ENCODE assay signal across 9 mouse cellular contexts in genomic region chr2:74663291-74663925, GRCm38 (mm10). TPM values are rescaled to one million over a fixed set of nuclear protein-coding genes. Genes with fewer than 3 reads are reported as not detected.
DNase-seq lines count a peak whose midpoint lies in the region; ATAC-seq and TF ChIP-seq lines count a peak whose summit lies in the region.
"Had no signal": no experiment of that assay in that cellular context is flagged by ENCODE, and none has a peak within 500 bp of the region (broad histone marks: within the 10 kb centered on the region; RNA-seq: fewer than 3 reads in every experiment).

No protein-coding gene starts in this region.

- no peak overlapping the region for H3K4me2 ChIP-seq in forebrain, embryonic 12.5 days
- no peak overlapping the region for H3K4me2 ChIP-seq in forebrain, embryonic 15.5 days (replicated peaks)
- peak overlapping the region; percentile 74 for H3K4me2 ChIP-seq in limb, embryonic 13.5 days (replicated peaks)
- H3K4me2 ChIP-seq: midbrain, embryonic 12.5 days had no signal

- H3K4me1 ChIP-seq in forebrain, embryonic 10.5 days = peaks cover 16% of the 10 kb centered on the region
- H3K4me1 ChIP-seq in forebrain, embryonic 12.5 days = peaks cover 11% of the 10 kb centered on the region
- H3K4me1 ChIP-seq in testis, adult 2 months (ENCODE audit: control insufficient read depth, insufficient read depth, low read length) = peaks cover 11% of the 10 kb centered on the region
- H3K4me1 ChIP-seq in forebrain, embryonic 15.5 days = peaks cover 11% of the 10 kb centered on the region
- H3K4me1 ChIP-seq in limb, embryonic 13.5 days = peaks cover 16% of the 10 kb centered on the region

- no peak overlapping the region for H3K4me3 ChIP-seq in forebrain, embryonic 10.5 days
- no peak overlapping the region for H3K4me3 ChIP-seq in forebrain, embryonic 12.5 days (replicated peaks)
- H3K4me3 ChIP-seq in testis, adult 2 months (ENCODE audit: control insufficient read depth, low read depth, low read length) = no peak overlapping the region
- H3K4me3 ChIP-seq in forebrain, embryonic 15.5 days = no peak overlapping the region
- H3K4me3 ChIP-seq in limb, embryonic 13.5 days = peak overlapping the region; percentile 36
- H3K4me3 ChIP-seq: midbrain, embryonic 12.5 days had no signal

- H3K27ac ChIP-seq in forebrain, embryonic 10.5 days = no peak overlapping the region
- no peak overlapping the region for H3K27ac ChIP-seq in forebrain, embryonic 12.5 days
- H3K27ac ChIP-seq in testis, adult 2 months (ENCODE audit: control insufficient read depth, insufficient read depth, low read depth, low read length) = no peak overlapping the region
- no peak overlapping the region for H3K27ac ChIP-seq in forebrain, embryonic 15.5 days (replicated peaks)
- peak overlapping the region; percentile 85 for H3K27ac ChIP-seq in limb, embryonic 13.5 days
- H3K27ac ChIP-seq: midbrain, embryonic 12.5 days had no signal

- peaks cover 100% of the 10 kb centered on the region for H3K27me3 ChIP-seq in forebrain, embryonic 10.5 days (ENCODE audit: poor library complexity, severe bottlenecking)
- H3K27me3 ChIP-seq in forebrain, embryonic 12.5 days = peaks cover 98% of the 10 kb centered on the region
- H3K27me3 ChIP-seq in testis, adult 2 months (ENCODE audit: control insufficient read depth, insufficient read depth, low read length) = peaks cover 20% of the 10 kb centered on the region
- peaks cover 88% of the 10 kb centered on the region for H3K27me3 ChIP-seq in forebrain, embryonic 15.5 days
- peaks cover 57% of the 10 kb centered on the region for H3K27me3 ChIP-seq in limb, embryonic 13.5 days

- no peak overlapping the region for H3K9ac ChIP-seq in forebrain, embryonic 12.5 days
- H3K9ac ChIP-seq in forebrain, embryonic 15.5 days (replicated peaks) = no peak overlapping the region
- peak overlapping the region; percentile 64 for H3K9ac ChIP-seq in limb, embryonic 13.5 days
- H3K9ac ChIP-seq: midbrain, embryonic 12.5 days had no signal

- peak; percentile 46; the same call in 1 of the 2 replicates for TF ChIP-seq CTCF in testis, adult 2 months (IDR thresholded peaks at IDR 0.05; ENCODE audit: control insufficient read depth, insufficient read depth, insufficient replicate concordance, low read depth, low read length)

- 5% methylated on average over 18 of the region's 18 CpGs for WGBS in forebrain, embryonic 10.5 days
- 4% methylated on average over 18 of the region's 18 CpGs for WGBS in forebrain, embryonic 12.5 days
- WGBS in forebrain, embryonic 15.5 days = 4% methylated on average over 18 of the region's 18 CpGs
- 2% methylated on average over 18 of the region's 18 CpGs for WGBS in limb, embryonic 13.5 days

- no peaks in the 10 kb centered on the region for H3K9me3 ChIP-seq in forebrain, embryonic 10.5 days
- no peaks in the 10 kb centered on the region for H3K9me3 ChIP-seq in forebrain, embryonic 12.5 days
- H3K9me3 ChIP-seq in forebrain, embryonic 15.5 days = no peaks in the 10 kb centered on the region
- no peaks in the 10 kb centered on the region for H3K9me3 ChIP-seq in limb, embryonic 13.5 days
- H3K9me3 ChIP-seq: midbrain, embryonic 12.5 days had no signal

- TF ChIP-seq POLR2A in testis, adult 2 months (IDR thresholded peaks at IDR 0.05; ENCODE audit: control insufficient read depth, low read depth, low read length) = no peak

- ATAC-seq in forebrain, embryonic 12.5 days (ENCODE audit: low FRiP score) = no peak
- peak; percentile 70; the same call in 1 of the 2 replicates for ATAC-seq in forebrain, embryonic 15.5 days (replicated peaks)
- no peak for ATAC-seq in limb, embryonic 13.5 days (ENCODE audit: low FRiP score, low read depth)
- ATAC-seq in activated CD4-positive, CD25-positive, alpha-beta regulatory T cell, adult 4 months = no peak

- peak; percentile 74 for DNase-seq in forebrain, embryonic 10.5 days (ENCODE audit: extremely low spot score, low spot score)
- no peak for DNase-seq in testis, postnatal 14 days (ENCODE audit: low spot score)
- peak; percentile 53 for DNase-seq in retina, postnatal 7 days (ENCODE audit: low read depth, low spot score)

- H3K36me3 ChIP-seq in forebrain, embryonic 10.5 days (replicated peaks) = no peaks in the 10 kb centered on the region
- H3K36me3 ChIP-seq in forebrain, embryonic 12.5 days (replicated peaks) = no peaks in the 10 kb centered on the region
- H3K36me3 ChIP-seq in testis, adult 2 months (ENCODE audit: control insufficient read depth, insufficient read depth, low read length) = no peaks in the 10 kb centered on the region
- no peaks in the 10 kb centered on the region for H3K36me3 ChIP-seq in forebrain, embryonic 15.5 days
- no peaks in the 10 kb centered on the region for H3K36me3 ChIP-seq in limb, embryonic 13.5 days
- H3K36me3 ChIP-seq: midbrain, embryonic 12.5 days had no signal

RNA-seq across cellular contexts. Expression of gene Evx2, which starts 4.1 kb away (rescaled TPM):
- not detected in 2 replicates for polyA plus RNA-seq in forebrain, embryonic 10.5 days (2016; fragmentation: Nextera tagmentation; extraction: Ambion mirVana)
- polyA plus RNA-seq in forebrain, embryonic 12.5 days (2016; fragmentation: Nextera tagmentation; extraction: Ambion mirVana) = not detected in 2 replicates
- polyA plus RNA-seq in testis, adult 2 months (2012; rRNA removed) = 0.02 TPM in 2 replicates
- polyA plus RNA-seq in forebrain, embryonic 15.5 days (2015; fragmentation: Nextera tagmentation; extraction: Ambion mirVana) = not detected in 2 replicates
- polyA plus RNA-seq in limb, embryonic 13.5 days (2015; fragmentation: Nextera tagmentation; extraction: Ambion mirVana) = 2.3 and 3.2 TPM in 2 replicates
- not detected for polyA plus RNA-seq in activated CD4-positive, CD25-positive, alpha-beta regulatory T cell, adult 4 months (2017; shearing (Covaris generic))

RNA-seq across cellular contexts. Expression of gene Hoxd13, which starts 4.7 kb away (rescaled TPM):
- not detected in 2 replicates for polyA plus RNA-seq in forebrain, embryonic 10.5 days (2016; fragmentation: Nextera tagmentation; extraction: Ambion mirVana)
- not detected in 2 replicates for polyA plus RNA-seq in forebrain, embryonic 12.5 days (2016; fragmentation: Nextera tagmentation; extraction: Ambion mirVana)
- 0.11 TPM in 1 of 2 replicates, not detected in the other for polyA plus RNA-seq in testis, adult 2 months (2012; rRNA removed)
- not detected in 2 replicates for polyA plus RNA-seq in forebrain, embryonic 15.5 days (2015; fragmentation: Nextera tagmentation; extraction: Ambion mirVana)
- 48.5 and 55.5 TPM in 2 replicates for polyA plus RNA-seq in limb, embryonic 13.5 days (2015; fragmentation: Nextera tagmentation; extraction: Ambion mirVana)
- polyA plus RNA-seq in activated CD4-positive, CD25-positive, alpha-beta regulatory T cell, adult 4 months (2017; shearing (Covaris generic)) = not detected
- polyA plus RNA-seq: midbrain, embryonic 12.5 days had no signal

RNA-seq across cellular contexts. Expression of gene Hoxd12, which starts 11.4 kb away (rescaled TPM):
- not detected in 2 replicates for polyA plus RNA-seq in forebrain, embryonic 10.5 days (2016; fragmentation: Nextera tagmentation; extraction: Ambion mirVana)
- not detected in 2 replicates for polyA plus RNA-seq in forebrain, embryonic 12.5 days (2016; fragmentation: Nextera tagmentation; extraction: Ambion mirVana)
- polyA plus RNA-seq in testis, adult 2 months (2012; rRNA removed) = 0.05 TPM in 1 of 2 replicates, not detected in the other
- not detected in 2 replicates for polyA plus RNA-seq in forebrain, embryonic 15.5 days (2015; fragmentation: Nextera tagmentation; extraction: Ambion mirVana)
- polyA plus RNA-seq in limb, embryonic 13.5 days (2015; fragmentation: Nextera tagmentation; extraction: Ambion mirVana) = 59.3 and 67.1 TPM in 2 replicates
- not detected for polyA plus RNA-seq in activated CD4-positive, CD25-positive, alpha-beta regulatory T cell, adult 4 months (2017; shearing (Covaris generic))
- polyA plus RNA-seq: midbrain, embryonic 12.5 days had no signal

RNA-seq across cellular contexts. Expression of gene Hoxd11, which starts 15.9 kb away (rescaled TPM):
- polyA plus RNA-seq in forebrain, embryonic 10.5 days (2016; fragmentation: Nextera tagmentation; extraction: Ambion mirVana) = not detected in 2 replicates
- not detected in 2 replicates for polyA plus RNA-seq in forebrain, embryonic 12.5 days (2016; fragmentation: Nextera tagmentation; extraction: Ambion mirVana)
- polyA plus RNA-seq in testis, adult 2 months (2012; rRNA removed) = 0.23 TPM in 1 of 2 replicates, not detected in the other
- polyA plus RNA-seq in forebrain, embryonic 15.5 days (2015; fragmentation: Nextera tagmentation; extraction: Ambion mirVana) = not detected in 2 replicates
- 19.1 TPM in 2 replicates for polyA plus RNA-seq in limb, embryonic 13.5 days (2015; fragmentation: Nextera tagmentation; extraction: Ambion mirVana)
- polyA plus RNA-seq in activated CD4-positive, CD25-positive, alpha-beta regulatory T cell, adult 4 months (2017; shearing (Covaris generic)) = not detected
- polyA plus RNA-seq: midbrain, embryonic 12.5 days had no signal

RNA-seq across cellular contexts. Expression of gene Hoxd10, which starts 28.3 kb away (rescaled TPM):
- not detected in 2 replicates for polyA plus RNA-seq in forebrain, embryonic 10.5 days (2016; fragmentation: Nextera tagmentation; extraction: Ambion mirVana)
- polyA plus RNA-seq in forebrain, embryonic 12.5 days (2016; fragmentation: Nextera tagmentation; extraction: Ambion mirVana) = not detected in 2 replicates
- 0.73 and 0.81 TPM in 2 replicates for polyA plus RNA-seq in testis, adult 2 months (2012; rRNA removed)
- polyA plus RNA-seq in forebrain, embryonic 15.5 days (2015; fragmentation: Nextera tagmentation; extraction: Ambion mirVana) = not detected in 2 replicates
- 26.0 and 26.2 TPM in 2 replicates for polyA plus RNA-seq in limb, embryonic 13.5 days (2015; fragmentation: Nextera tagmentation; extraction: Ambion mirVana)
- polyA plus RNA-seq in activated CD4-positive, CD25-positive, alpha-beta regulatory T cell, adult 4 months (2017; shearing (Covaris generic)) = not detected
- polyA plus RNA-seq: midbrain, embryonic 12.5 days had no signal

Comparison
In these comparisons a context has a peak if more than half of its experiments do, and no peak if none do; other contexts are left out.
1. RNA of gene Hoxd13, which starts 4.7 kb away (polyA plus RNA-seq): 48.5 to 55.5 TPM in limb, embryonic 13.5 days; 0.11 TPM in testis, adult 2 months, not detected in forebrain, embryonic 10.5 days, not detected in forebrain, embryonic 12.5 days, not detected in forebrain, embryonic 15.5 days and not detected in activated CD4-positive, CD25-positive, alpha-beta regulatory T cell, adult 4 months; every median in the first group is over 10 times any median in the second.
2. RNA of gene Hoxd12, which starts 11.4 kb away (polyA plus RNA-seq): 59.3 to 67.1 TPM in limb, embryonic 13.5 days; not detected in forebrain, embryonic 10.5 days, not detected in forebrain, embryonic 12.5 days, 0.05 TPM in testis, adult 2 months, not detected in forebrain, embryonic 15.5 days and not detected in activated CD4-positive, CD25-positive, alpha-beta regulatory T cell, adult 4 months; every median in the first group is over 10 times any median in the second.